Mouse (Mus musculus) G1E-ER4 (cell line): ENCODE measurements around the gene BC025920. TPM values are rescaled to one million over a fixed set of nuclear protein-coding genes. Genes with fewer than 3 reads are reported as not detected.

Experiments used
- GATA1 ChIP-seq: IDR thresholded peaks from one replicate; pipeline ENCODE4 v1.8.0; 2012; ENCODE audit warnings: low read length, inconsistent platforms
- polyA plus RNA-seq: library from polyadenylated mRNA; stranded (reverse); fragments of >175 nt; gene quantifications from 2 replicates; pipeline ENCODE4 v1.2.3, GENCODE M21; 2012

BC025920 gene
- polyA plus RNA-seq, 1 experiment, result 0.22 TPM

DNA sequence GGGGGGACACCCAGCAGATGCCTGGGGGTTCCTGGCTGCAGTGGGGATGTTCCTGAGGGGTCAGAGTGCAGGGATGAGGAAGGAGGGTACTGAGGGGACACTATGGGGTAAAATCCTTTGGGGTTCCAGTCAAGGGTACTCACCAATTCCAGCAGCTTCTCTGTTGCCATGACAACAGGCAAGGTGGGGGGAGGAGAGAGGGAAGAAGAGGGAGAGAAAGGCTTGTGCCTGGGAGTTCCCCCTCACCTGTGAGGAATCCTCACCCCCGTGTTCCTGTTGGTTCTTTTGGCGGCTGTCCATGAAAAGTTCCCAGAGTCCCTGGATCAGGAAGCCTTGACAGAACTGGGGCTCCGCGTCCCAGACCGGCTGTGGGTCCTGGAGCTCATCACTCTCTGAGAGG lies 10.5 kb upstream of the BC025920 start:
- TF ChIP-seq GATA1, result no peak

DNA sequence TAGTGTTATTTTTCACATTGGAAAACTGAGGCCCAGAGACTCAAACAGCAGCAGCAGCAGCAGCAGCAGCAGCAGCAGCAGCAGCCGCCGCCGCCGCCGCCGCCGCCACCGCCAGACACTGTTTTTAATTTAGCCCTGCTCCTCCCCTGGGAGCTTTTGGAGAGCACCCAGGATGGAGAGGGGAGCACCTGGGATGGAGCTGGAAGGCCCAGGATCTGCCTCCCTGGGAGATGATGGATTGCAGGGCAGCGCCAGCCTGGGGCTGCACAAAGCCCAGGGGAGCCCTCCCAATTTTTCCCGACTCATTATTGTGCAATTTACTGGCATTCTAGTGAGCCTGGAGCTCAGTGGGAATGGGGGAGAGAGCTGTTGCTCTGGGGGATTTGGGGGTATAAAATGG lies 9.5 kb upstream of the BC025920 start:
- no peak for TF ChIP-seq GATA1

DNA sequence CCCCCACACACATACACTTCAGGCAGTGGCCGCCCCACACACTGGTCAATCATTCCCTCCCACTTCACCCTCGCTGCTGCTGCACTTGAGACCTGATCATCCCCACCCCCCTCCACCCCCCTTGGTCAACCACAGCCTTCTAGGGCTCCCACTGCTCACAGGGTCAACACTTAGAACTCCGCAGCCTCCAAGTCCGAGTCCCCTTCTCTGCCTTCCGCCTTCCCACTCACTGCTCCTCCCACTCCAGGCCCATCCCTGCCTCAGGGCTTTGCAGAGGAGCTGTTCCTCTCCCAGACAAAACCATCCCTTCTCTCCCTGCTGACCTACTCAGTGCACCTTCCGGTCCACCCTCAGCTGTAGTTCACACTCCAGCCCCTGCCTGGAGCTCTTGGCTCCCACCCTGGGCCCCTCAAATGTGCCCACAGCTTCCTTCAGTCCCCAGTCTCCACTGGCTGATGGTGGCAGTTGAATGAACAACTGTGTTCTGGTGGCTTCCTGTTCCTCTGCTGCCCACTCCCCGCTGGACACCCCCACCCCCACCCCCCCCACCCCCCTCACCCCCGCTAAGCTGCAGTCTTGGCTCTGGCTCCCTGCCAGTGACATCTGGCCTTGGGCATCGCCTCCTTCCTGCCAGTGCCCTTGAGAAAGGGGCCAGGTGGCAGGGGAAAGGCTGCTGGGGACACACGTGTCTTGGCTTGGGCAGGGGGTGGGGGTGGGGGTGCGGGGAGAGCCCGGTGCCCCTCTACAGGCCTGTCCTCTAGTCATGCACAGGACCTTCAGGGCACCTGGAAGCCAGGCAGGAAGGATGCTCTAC lies 8.7 kb upstream of the BC025920 start:
- no peak for TF ChIP-seq GATA1

DNA sequence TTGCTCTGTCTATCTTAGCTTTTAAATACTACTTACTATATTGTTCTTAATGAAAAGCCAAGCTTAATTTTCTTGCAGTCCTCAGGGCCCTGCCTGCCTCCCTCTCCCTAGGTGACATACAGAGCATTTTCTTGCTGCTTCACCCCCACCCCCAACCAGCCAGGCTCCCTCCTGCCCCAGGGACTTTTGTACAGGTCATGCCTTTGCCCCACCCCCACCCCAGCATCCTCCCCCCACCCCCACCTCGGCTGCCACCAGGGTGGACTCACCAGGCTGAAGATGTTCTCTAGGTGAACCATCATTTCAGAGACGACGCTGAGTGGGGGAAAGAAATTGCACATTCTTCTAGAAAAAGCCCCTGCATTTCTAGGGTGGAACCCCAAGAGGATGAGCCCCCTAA lies 7.7 kb upstream of the BC025920 start:
- TF ChIP-seq GATA1, result no peak

DNA sequence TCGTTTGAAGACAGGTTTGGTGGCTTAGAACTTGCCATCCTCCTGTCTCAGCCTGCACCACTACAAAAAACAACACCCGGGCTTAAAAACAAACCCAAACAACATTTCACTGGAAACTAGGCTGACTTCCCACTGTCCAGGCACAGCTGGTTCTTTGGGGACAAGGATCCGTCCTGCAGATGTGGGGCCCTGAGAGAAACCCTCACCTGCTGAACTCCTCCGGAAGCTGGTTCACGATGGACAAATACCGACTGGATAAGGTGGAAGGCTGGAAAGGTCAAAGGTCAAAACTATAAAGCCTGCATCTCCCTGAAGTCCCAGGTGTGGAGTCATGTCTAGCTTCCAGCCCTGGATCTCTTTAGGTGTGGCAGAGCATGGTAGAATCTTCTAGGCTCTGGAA lies 7.2 kb upstream of the BC025920 start:
- TF ChIP-seq GATA1, result no peak

DNA sequence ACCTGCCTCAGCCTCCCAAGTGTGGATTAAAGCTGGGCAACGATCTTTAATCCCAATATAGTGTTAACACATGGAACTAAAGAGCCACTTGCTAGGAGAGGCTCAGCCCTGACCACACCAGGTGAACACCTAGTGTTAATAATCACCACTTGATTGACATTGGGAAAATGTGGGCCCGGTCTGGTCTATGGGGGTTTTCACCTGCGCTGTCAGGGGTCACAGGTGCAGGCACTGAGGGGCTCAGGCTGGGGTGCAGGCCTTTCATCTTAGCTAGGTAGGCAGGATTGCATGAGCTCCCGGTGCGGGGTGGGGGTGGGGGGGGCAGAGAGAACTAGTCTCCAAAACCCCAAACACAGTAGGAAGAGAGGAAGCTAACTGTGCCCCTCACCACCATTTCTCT lies 6.4 kb upstream of the BC025920 start:
- no peak for TF ChIP-seq GATA1

DNA sequence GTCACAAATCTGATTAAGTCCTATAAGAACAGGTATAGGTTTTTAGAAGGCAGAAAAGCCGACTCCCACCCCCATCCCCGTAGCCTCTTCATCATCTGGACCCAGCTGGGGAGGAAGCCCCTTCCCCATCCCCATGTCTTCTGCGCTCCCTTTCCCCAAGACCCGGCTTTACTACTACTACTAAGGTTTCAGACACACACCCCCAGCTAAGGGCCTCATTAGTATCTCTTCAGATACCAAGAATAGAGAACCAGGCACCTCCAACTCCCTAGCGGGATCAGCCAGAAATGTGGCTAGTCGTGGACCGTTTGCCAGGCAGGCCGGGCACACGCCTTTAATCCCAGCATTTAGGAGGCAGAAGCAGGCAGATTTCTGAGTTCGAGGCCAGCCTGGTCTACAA lies 6.0 kb upstream of the BC025920 start:
- no peak for TF ChIP-seq GATA1

DNA sequence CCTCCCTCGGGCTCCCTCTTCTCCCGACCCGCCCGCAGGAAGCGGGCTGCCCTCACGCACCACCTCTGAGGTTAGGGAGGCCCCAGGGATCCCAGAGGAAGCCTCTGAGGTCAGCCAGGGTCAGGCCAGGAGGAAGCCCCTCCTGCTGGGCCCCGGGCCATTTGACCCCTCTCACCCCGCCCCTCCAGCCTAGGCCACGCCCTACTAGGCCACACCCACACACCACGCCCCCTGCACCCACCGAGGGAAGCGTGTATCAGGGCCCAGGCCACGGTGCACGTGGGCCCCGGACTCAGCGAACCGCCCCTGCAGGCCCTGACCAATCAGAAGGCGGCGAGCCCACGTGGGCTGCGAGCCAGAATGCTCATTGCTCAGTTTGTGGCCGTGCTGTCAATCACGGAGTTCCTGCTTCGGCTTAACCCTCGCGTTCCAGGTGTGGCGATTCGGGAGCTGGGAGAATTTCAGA lies 5.3 kb upstream of the BC025920 start, which contains the start of gene Tle6:
TSS of gene Tle6 (minus strand) at position 336 of the 466 bp plus-strand sequence.
- TF ChIP-seq GATA1, result no peak

DNA sequence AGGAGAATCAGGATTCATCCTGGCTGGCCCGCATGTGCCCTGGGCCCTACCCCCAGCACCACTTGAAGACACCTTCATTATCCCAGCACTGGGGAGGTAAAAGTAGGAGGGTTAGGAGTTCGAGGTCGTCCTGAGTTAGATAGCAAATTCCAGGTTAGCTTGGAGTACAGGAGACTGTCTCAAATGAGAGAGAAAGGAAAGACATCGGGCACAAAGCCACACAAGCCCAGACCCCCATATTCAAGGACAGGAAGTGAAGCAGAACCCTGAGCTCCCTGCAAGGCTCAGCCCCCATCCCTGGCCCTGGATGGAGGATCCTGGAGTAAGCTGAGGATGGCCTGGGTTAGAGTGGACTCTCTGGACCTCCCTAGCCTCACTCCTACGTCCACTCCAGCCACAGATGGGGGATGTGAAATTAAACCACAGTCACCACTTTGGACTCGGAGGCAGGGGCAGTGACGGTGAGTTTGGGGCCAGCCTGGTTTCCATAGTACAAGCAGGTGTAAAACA lies 4.6 kb upstream of the BC025920 start:
- no peak for TF ChIP-seq GATA1

DNA sequence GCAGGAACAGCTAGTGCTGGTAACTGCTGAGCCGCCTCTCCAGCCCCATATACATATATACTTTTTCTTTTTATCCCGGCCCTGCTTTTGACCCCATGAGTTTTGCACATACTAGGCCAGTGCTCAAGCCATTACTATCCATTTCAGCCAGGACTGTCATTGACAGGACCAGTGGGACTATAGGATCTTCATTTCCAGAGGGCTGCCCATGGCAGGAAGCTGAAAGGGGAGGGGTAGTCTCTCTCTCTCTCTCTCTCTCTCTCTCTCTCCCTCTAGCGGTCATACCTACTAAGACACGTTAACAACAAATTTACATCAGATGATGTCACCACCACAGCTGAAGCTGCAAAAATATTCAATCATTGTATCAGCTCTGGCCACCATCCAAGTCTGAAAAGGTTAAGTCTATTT lies 3.3 kb upstream of the BC025920 start:
- TF ChIP-seq GATA1, result no peak

DNA sequence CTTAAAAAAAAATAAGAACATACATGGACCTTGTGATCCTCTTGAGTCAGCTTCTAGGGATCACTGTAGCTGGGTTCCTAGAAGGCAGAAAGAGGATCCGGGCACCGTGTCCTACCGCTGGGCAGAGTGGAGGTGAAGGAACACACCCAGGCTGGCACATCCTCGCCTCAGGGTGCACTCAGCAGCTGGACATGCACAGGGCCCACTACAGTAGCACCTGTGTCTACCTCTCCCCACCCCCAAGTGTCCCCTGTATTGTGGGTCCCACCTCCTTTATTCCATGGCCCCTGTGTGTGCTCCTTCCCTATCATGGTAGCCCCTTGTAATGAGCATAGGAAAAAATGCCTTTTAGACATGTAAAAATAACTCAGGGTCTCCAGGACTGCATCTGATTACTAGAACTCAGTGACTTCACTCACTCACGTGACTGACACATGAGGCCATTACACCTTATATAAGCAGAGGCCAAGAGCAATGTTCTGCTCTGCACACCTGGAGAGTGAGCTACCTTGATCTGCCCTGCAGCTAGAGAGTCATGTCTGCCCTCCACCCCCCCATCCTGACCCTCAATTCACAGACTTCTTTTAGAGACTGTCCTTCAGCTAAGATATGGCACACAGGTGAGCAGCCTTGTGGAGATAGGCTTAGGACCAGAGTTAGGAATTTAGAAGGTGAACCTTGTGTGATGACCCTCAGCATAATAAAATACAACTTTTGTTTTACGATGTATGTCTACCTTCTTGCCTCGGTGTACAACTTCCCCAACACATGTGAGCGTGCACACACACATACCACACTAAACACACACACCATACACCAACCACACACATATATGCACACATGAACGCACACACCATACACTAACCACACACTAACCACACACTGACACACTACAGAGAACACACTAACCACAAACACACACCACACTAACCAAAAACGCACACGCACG lies 1.8 kb upstream of the BC025920 start:
- TF ChIP-seq GATA1, result no peak

DNA sequence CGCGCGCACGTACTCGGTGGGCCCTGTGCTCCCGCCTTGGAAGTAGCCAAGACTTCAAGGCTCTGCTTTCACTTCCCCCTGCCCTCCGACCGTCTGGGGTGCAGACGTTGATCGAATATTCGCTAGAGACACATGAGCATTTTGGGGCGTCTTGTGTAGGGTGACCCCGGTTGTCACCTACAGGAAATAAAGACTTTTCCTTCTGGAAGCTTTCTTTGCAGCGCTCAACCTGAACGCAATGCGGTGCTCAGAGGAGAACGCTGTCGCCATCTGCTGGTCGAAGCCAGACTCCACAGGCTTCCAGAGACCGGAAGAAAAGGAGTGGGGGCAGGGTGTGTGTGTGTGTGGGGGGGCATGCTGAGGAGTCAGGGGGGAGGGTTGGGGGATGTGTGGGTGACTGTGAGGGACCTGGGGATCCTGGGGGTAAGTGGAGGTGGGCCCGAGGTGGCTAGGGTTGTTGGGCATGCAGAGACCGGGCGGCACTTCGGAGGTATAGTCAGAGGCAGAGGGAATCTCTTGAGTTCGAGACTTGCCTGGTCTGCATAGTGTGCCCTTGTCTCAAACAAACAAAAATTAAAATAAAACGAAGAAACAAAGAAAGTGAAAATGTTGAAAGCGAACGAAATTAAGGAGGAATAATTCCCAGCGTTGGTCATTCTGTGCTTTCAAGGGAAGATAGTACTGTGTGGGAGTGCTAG lies 953 bp upstream of the BC025920 start:
- no peak for TF ChIP-seq GATA1

DNA sequence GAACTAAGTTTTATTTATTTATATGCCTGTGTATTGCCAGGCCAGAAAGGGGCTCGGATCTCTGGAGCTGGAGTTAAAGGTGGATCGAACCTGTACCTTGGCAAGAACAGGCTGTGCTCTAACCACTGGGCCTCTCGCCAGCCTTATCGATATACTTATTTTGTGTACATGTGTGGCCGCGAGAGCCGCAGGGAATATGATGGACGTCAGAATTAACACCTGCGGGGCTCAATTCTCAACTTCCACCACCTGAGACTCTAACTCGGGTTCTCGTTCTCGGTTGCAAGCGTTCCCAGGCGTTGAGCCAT lies 450 bp upstream of the BC025920 start:
- no peak for TF ChIP-seq GATA1

DNA sequence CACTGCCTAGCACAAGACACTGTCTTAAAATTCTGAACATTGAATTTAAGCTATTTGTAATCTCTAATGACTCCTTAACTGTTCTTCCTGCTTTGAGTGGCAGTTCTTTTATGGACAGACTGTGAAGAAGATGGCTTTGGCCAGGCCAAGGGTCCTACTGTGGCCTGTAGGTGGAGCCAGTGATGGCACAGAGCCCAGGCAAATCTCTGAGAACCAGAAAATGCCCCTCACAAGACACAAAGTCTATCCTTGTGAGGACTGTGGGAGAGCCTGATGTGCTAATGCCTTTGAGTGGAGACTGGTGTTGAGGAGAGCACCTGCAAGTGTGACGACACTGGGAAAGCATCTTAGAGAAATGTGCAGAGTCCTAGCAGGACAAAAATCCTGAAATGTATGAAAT lies 2.2 kb downstream of the BC025920 start:
- TF ChIP-seq GATA1, result no peak

DNA sequence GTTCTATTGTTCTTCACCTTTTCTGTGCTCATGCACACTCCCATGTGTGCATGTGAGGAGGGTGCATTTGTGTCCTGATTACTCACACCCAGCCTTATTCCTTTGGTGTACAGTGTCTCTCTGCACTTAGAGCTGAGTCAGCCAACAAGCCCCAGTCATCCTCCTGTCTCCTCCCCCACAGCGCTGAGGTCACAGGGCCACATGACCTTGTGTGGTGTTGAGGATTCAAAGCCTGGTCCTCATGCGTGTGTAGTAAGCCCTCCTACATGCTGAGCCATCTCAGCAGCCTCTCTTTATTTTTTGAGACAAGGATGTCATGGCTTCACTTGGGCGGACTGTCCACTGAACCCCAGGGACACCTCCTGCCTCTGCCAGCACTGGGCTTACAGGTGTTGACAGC lies 6.7 kb downstream of the BC025920 start:
- TF ChIP-seq GATA1, result no peak

DNA sequence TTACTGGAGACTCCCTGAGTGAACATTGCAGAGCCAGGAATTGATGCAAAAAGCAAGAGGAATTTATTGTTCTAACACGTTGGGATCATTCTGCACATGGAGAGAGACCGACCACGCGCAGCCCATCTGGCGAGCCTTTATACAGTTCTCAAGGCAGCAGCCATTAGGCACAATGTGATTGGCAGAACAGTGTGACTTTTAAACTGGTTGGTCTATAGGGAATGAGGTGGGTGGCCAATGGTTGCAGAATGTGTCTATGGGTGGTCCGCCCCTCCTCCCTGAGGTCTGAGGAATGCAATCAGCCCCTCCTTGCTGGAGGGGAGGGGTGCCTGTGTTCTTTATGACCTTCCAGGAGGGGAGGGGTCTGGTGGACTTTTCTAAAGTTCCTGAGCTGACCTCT lies 9.4 kb downstream of the BC025920 start:
- TF ChIP-seq GATA1, result no peak
